8 mouse cellular contexts compared by ENCODE assay signal in the genomic region with DNA sequence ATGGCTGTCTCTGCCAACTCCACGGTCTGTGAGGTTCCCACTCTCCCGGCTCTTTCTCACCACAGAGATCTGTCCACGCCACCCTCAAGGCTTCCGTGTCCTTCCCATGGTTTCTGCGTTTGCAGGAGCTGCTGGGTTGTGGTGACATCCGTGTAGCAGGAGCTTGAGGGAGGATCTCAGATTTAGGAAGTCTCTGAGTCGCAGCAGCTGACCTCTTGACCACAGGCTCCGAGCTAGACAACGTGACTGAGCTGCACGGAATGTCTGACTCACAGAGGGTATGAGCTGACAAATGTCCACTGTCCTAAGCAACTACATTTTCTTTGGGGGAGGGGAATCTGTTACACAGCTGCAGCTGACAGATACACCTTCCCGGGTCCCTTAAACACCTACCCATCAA. TPM values are rescaled to one million over a fixed set of nuclear protein-coding genes. Genes with fewer than 3 reads are reported as not detected.
DNase-seq lines count a peak whose midpoint lies in the region; ATAC-seq and TF ChIP-seq lines count a peak whose summit lies in the region.

Fblim1 (minus strand) TSS at position 236 of the 400 bp plus-strand sequence.

- dilution Hi-C loops in CH12.LX (cut with MboI; ENCODE audit: extremely low pct_ligation_motif_present, extremely low pct_unique_long_range_greater_than_20kb, low sequenced_read_pairs), result no loop called here

- no peak within 1 kb of the TSS for H3K4me3 ChIP-seq in CH12.LX (replicated peaks in 1 of 3; ENCODE audit: low read depth in 2 of 3, low read length in 2 of 3, poor library complexity in 1 of 3)
- peak within 1 kb of the TSS; percentile 46 for H3K4me3 ChIP-seq in brown adipose tissue, adult 24 weeks (ENCODE audit: insufficient read depth, low read depth, low read length)
- no peak within 1 kb of the TSS for H3K4me3 ChIP-seq in limb, embryonic 11.5 days (ENCODE audit: low read depth, low read length)
- H3K4me3 ChIP-seq in neural tube, embryonic 12.5 days, result no peak within 1 kb of the TSS

- TF ChIP-seq RAD21 in CH12.LX (IDR thresholded peaks at IDR 0.05; ENCODE audit: low read depth, low read length), result no peak

- no peak for TF ChIP-seq POLR2A in CH12.LX (IDR thresholded peaks at IDR 0.05; ENCODE audit: low read depth, low read length)

- no peak for TF ChIP-seq CTCF in CH12.LX (conservative IDR thresholded peaks at IDR 0.05 in 1 of 2, IDR thresholded peaks at IDR 0.05 in 1 of 2; ENCODE audit: low read depth in 2 of 2, low read length in 2 of 2)

- intact Hi-C loops in heart, postnatal 10 days (cut with DNase I), result no loop called here

- H3K9me3 ChIP-seq in CH12.LX (replicated peaks; ENCODE audit: low read length), result peaks cover 6% of the 10 kb centered on the region
- H3K9me3 ChIP-seq in limb, embryonic 11.5 days (ENCODE audit: control insufficient read depth, low read length), result no peaks in the 10 kb centered on the region
- no peaks in the 10 kb centered on the region for H3K9me3 ChIP-seq in neural tube, embryonic 12.5 days

- ATAC-seq in limb, embryonic 11.5 days (ENCODE audit: insufficient number of reproducible peaks, low FRiP score, low TSS enrichment, low read depth), result no peak
- ATAC-seq in neural tube, embryonic 12.5 days (ENCODE audit: low FRiP score, low read depth), result no peak

- H3K27ac ChIP-seq in CH12.LX (ENCODE audit: insufficient read depth, low read depth), result no peak within 1 kb of the TSS
- H3K27ac ChIP-seq in brown adipose tissue, adult 24 weeks (replicated peaks; ENCODE audit: low read depth, low read length), result peak within 1 kb of the TSS; percentile 59
- H3K27ac ChIP-seq in limb, embryonic 11.5 days (replicated peaks; ENCODE audit: low read depth, low read length), result no peak within 1 kb of the TSS
- no peak within 1 kb of the TSS for H3K27ac ChIP-seq in neural tube, embryonic 12.5 days

- H3K36me3 ChIP-seq in CH12.LX (replicated peaks in 1 of 2; ENCODE audit: control insufficient read depth in 1 of 2, insufficient read depth in 1 of 2, low read length in 1 of 2), result no peaks in the 10 kb centered on the region
- H3K36me3 ChIP-seq in limb, embryonic 11.5 days (ENCODE audit: control insufficient read depth, insufficient read depth, low read length), result no peaks in the 10 kb centered on the region
- H3K36me3 ChIP-seq in neural tube, embryonic 12.5 days, result no peaks in the 10 kb centered on the region

- in situ Hi-C loops in CH12.LX (cut with MboI; ENCODE audit: low pct_ligation_motif_present, low pct_unique_long_range_greater_than_20kb, low sequenced_read_pairs), result no loop called here

- peaks cover 7 to 14% of the 10 kb centered on the region in 2 experiments for H3K4me1 ChIP-seq in CH12.LX (ENCODE audit: control insufficient read depth in 1 of 2, insufficient read depth in 2 of 2)
- peaks cover 39% of the 10 kb centered on the region for H3K4me1 ChIP-seq in brown adipose tissue, adult 24 weeks (ENCODE audit: control insufficient read depth, insufficient read depth, insufficient read length, low read length)
- no peaks in the 10 kb centered on the region for H3K4me1 ChIP-seq in limb, embryonic 11.5 days (ENCODE audit: control insufficient read depth, insufficient read depth, low read length)
- no peaks in the 10 kb centered on the region for H3K4me1 ChIP-seq in neural tube, embryonic 12.5 days

- no peak for DNase-seq in CH12.LX (ENCODE audit: extremely low read depth)
- no peak for DNase-seq in heart, postnatal 10 days
- DNase-seq in limb, embryonic 11.5 days (ENCODE audit: low spot score), result no peak
- DNase-seq in layer of hippocampus, postnatal 25 days (ENCODE audit: extremely low spot score in 1 of 2, low spot score in 1 of 2), result no peak
- no peak for DNase-seq in urinary bladder, postnatal 14 days (ENCODE audit: low spot score)
- DNase-seq in frontal cortex, postnatal 36 days (ENCODE audit: low spot score in 2 of 2), result no peak

- H3K27me3 ChIP-seq in CH12.LX (replicated peaks), result no peaks in the 10 kb centered on the region
- H3K27me3 ChIP-seq in limb, embryonic 11.5 days (ENCODE audit: control insufficient read depth, insufficient read depth, low read length), result no peaks in the 10 kb centered on the region
- no peaks in the 10 kb centered on the region for H3K27me3 ChIP-seq in neural tube, embryonic 12.5 days (replicated peaks)

- H3K4me2 ChIP-seq in CH12.LX (ENCODE audit: insufficient read depth, low read depth, poor library complexity, severe bottlenecking), result no peak within 1 kb of the TSS
- H3K4me2 ChIP-seq in limb, embryonic 11.5 days (ENCODE audit: low read depth, severe bottlenecking), result no peak within 1 kb of the TSS
- H3K4me2 ChIP-seq in neural tube, embryonic 12.5 days (replicated peaks), result no peak within 1 kb of the TSS

- H3K79me2 ChIP-seq in CH12.LX (replicated peaks; ENCODE audit: control insufficient read depth, extremely low read depth, insufficient read depth, poor library complexity, severe bottlenecking), result no peaks in the 10 kb centered on the region

- peak; percentile 29; the same call in 1 of the 2 replicates for TF ChIP-seq EP300 in CH12.LX (IDR thresholded peaks at IDR 0.05; ENCODE audit: low read length)

- no peak within 1 kb of the TSS for H3K9ac ChIP-seq in CH12.LX (ENCODE audit: insufficient read depth, low read depth)
- no peak within 1 kb of the TSS for H3K9ac ChIP-seq in limb, embryonic 11.5 days (ENCODE audit: low read length)
- H3K9ac ChIP-seq in neural tube, embryonic 12.5 days, result no peak within 1 kb of the TSS

- 84% methylated on average over 11 of the region's 11 CpGs for WGBS in limb, embryonic 11.5 days
- 85% methylated on average over 11 of the region's 11 CpGs for WGBS in neural tube, embryonic 12.5 days

TF ChIP-seq in CH12.LX, 34 proteins besides CTCF, POLR2A, EP300 and RAD21:
- peak; percentile 36; the same call in 1 of the 2 replicates for TF ChIP-seq JUN (IDR thresholded peaks at IDR 0.05; ENCODE audit: insufficient read depth, low read depth, low read length)
- TF ChIP-seq JUND (conservative IDR thresholded peaks at IDR 0.05; ENCODE audit: low read depth, low read length), result 0 out of 2 replicates have a peak, but pooled peaks have one; percentile 19
- TF ChIP-seq SMC3 (IDR thresholded peaks at IDR 0.05; ENCODE audit: low read depth, low read length), result no peak
- TF ChIP-seq TCF12 (IDR thresholded peaks at IDR 0.05; ENCODE audit: low read depth, low read length), result no peak
- TF ChIP-seq USF2 (conservative IDR thresholded peaks at IDR 0.05; ENCODE audit: low read depth, low read length), result no peak
- TF ChIP-seq CHD1 (IDR thresholded peaks at IDR 0.05; ENCODE audit: low read depth, low read length), result no peak
- no peak for TF ChIP-seq KAT2A (IDR thresholded peaks at IDR 0.05; ENCODE audit: insufficient replicate concordance, low read length)
- peak; percentile 88 for TF ChIP-seq BHLHE40 (IDR thresholded peaks at IDR 0.05; ENCODE audit: low read depth, low read length)
- peak; percentile 70; the same call in 1 of the 2 replicates for TF ChIP-seq ETS1 (conservative IDR thresholded peaks at IDR 0.05; ENCODE audit: low read depth, low read length)
- no peak for TF ChIP-seq ZNF384 (IDR thresholded peaks at IDR 0.05; ENCODE audit: low read depth, low read length)
- no peak for TF ChIP-seq PAX5 (IDR thresholded peaks at IDR 0.05; ENCODE audit: low read length)
- no peak for TF ChIP-seq HCFC1 (IDR thresholded peaks at IDR 0.05; ENCODE audit: low read depth, low read length)
- no peak for TF ChIP-seq MAX (IDR thresholded peaks at IDR 0.05; ENCODE audit: low read length)
- no peak for TF ChIP-seq ZC3H11A (IDR thresholded peaks at IDR 0.05; ENCODE audit: low read depth, low read length)

RNA-seq across cellular contexts. Expression of gene Fblim1, which starts in this region (rescaled TPM):
- total RNA-seq in CH12.LX (2012; rRNA removed), result 0.17 TPM in 2 replicates
- 0.07 and 0.09 TPM in 2 replicates for total RNA-seq in CH12.LX (2014; rRNA removed)
- polyA plus RNA-seq in CH12.LX (2012; ENCODE audit: insufficient read length, low read depth), result 0.97 and 1.2 TPM in 2 replicates
- polyA plus RNA-seq in brown adipose tissue, adult 24 weeks (2012; ENCODE audit: insufficient read depth, insufficient read length, missing spikeins), result 2.1 and 3.6 TPM in 2 replicates
- 100 to 1,000 TPM; 241 to 248 TPM for total RNA-seq in heart, postnatal 10 days (2021)
- polyA plus RNA-seq in limb, embryonic 11.5 days (2014; fragmentation: Nextera tagmentation; extraction: Ambion mirVana), result 67.2 and 73.2 TPM in 2 replicates
- 30.6 and 37.0 TPM in 2 replicates for polyA plus RNA-seq in neural tube, embryonic 12.5 days (2016; fragmentation: Nextera tagmentation; extraction: Ambion mirVana)
- 1 to 10 TPM; 1.3 to 1.5 TPM for total RNA-seq in layer of hippocampus, postnatal 25 days (2021)

Comparison
In these comparisons a context has a peak if more than half of its experiments do, and no peak if none do; other contexts are left out.
1. RNA of gene Fblim1 (total RNA-seq): 241 to 248 TPM in heart, postnatal 10 days; 1.3 to 1.5 TPM in layer of hippocampus, postnatal 25 days and 0.07 to 0.17 TPM in CH12.LX; every median in the first group is over 10 times any median in the second.